Mouse (Mus musculus) lung, embryonic 16.5 days (tissue): ENCODE data around the gene Icos. TPM values are rescaled to one million over a fixed set of nuclear protein-coding genes. Genes with fewer than 3 reads are reported as not detected.

Experiments used
- ATAC-seq: fragments of 200-750 bp; cut with Nextera tagmentation; 2 replicates; pipeline ENCODE4 v1.8.0; 2017; ENCODE audit warnings: low read depth, mild to moderate bottlenecking, moderate library complexity
- H3K27ac ChIP-seq: fragments of 300-500 bp; sonication (generic); 2 replicates; pipeline ENCODE4 v1.5.1; 2014; ENCODE audit warnings: mild to moderate bottlenecking, control low read depth, low read length
- H3K27me3 ChIP-seq: fragments of 300-500 bp; sonication (generic); 2 replicates; pipeline ENCODE4 v1.6.1; 2014; ENCODE audit warnings: low read depth, low read length, mixed read lengths; ENCODE audit not compliant: control insufficient read depth, insufficient read depth
- H3K36me3 ChIP-seq: fragments of 300-500 bp; sonication (generic); 2 replicates; pipeline ENCODE4 v1.6.1; 2014; ENCODE audit warnings: low read length; ENCODE audit not compliant: control insufficient read depth, insufficient read depth
- H3K4me1 ChIP-seq: fragments of 300-500 bp; sonication (generic); replicated peaks from 2 replicates; pipeline ENCODE4 v1.6.1; 2014; ENCODE audit warnings: low read length, mixed read lengths; ENCODE audit not compliant: control insufficient read depth, insufficient read depth
- H3K4me2 ChIP-seq: fragments of 300-500 bp; sonication (generic); 2 replicates; pipeline ENCODE4 v1.6.1; 2014; ENCODE audit warnings: low read depth, low read length, control low read depth
- H3K4me3 ChIP-seq: fragments of 300-500 bp; sonication (generic); 2 replicates; pipeline ENCODE4 v1.5.1; 2014; ENCODE audit warnings: mild to moderate bottlenecking, low read length, control low read depth
- H3K9ac ChIP-seq: fragments of 300-500 bp; sonication (generic); 2 replicates; pipeline ENCODE4 v1.6.1; 2014; ENCODE audit warnings: low read length, control low read depth
- H3K9me3 ChIP-seq: fragments of 300-500 bp; sonication (generic); 2 replicates; pipeline ENCODE4 v1.6.1; 2016; ENCODE audit warnings: low read length; ENCODE audit not compliant: control insufficient read depth
- WGBS: fragments of 180-500 bp; shearing (Covaris S2); extraction: QIAGEN DNeasy Blood & Tissue Kit; methylation state at CpG from one replicate; pipeline ENCODE4 v1.1.7; 2014; 5-methylcytosine and 5-hydroxymethylcytosine counted together
- polyA plus RNA-seq: library from polyadenylated mRNA; unstranded; fragments of >200 nt; fragmentation: Nextera tagmentation; extraction: Ambion mirVana; gene quantifications from 2 replicates; pipeline ENCODE4 v1.2.1, GENCODE M21; 2015

Icos gene
- polyA plus RNA-seq, result 0.25 and 0.73 TPM in 2 replicates

DNA sequence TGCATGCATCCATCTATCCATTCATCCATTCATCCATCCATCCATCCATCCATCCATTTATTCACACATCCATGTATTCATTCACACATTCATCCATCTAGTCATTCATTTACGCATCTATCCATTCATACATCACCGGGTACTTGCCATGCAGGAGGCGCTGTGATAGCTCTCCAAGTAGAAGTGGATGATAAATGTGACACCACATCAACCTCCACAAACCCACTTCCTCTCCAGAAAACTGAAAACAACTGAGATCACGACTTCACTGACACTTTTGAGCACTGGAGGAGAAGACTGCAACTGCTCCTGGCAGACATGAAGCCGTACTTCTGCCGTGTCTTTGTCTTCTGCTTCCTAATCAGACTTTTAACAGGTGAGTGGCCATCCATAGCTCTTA, at the start of gene Icos:
Gene Icos, plus strand, starts transcription at position 287 of the 400 bp plus-strand sequence.
- no peak for ATAC-seq
- 71% methylated on average over 6 of the region's 6 CpGs for WGBS

DNA sequence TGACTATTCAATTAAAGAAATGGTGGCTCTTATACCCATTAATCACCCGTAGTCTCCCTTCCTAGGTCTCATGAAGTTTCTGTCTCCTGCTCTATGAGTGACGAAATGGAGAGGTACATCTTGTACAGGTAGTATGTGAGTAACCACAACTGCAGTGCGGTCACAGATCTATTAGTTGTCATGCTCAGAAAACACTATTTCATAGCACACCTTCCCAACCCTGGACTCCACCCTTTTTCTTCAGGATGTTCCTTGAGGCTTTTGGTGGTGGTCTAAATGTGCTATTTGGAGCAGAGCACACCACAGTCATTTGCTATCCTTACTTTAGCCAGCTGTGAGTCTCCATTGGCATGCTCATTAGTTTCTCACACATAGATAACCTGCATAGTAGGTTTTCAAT, 48.7 kb upstream of the Icos start:
- no peak overlapping the region for H3K4me3 ChIP-seq
- no peak overlapping the region for H3K4me2 ChIP-seq
- no peaks in the 10 kb centered on the region for H3K9me3 ChIP-seq
- H3K27ac ChIP-seq, result no peak overlapping the region
- no peaks in the 10 kb centered on the region for H3K4me1 ChIP-seq
- no peaks in the 10 kb centered on the region for H3K27me3 ChIP-seq
- H3K36me3 ChIP-seq, result no peaks in the 10 kb centered on the region
- ATAC-seq, result no peak
- WGBS, result 85% methylated on average over 3 of the region's 3 CpGs
- H3K9ac ChIP-seq, result no peak overlapping the region

More for the DNA sequence above, at the start of gene Icos:
- Histone ChIP-seq H3K4me1 (no peaks in the 10 kb centered on the region), H3K9me3 (no peaks in the 10 kb centered on the region), H3K9ac (no peak within 1 kb of the TSS), H3K36me3 (no peaks in the 10 kb centered on the region), H3K27ac (no peak within 1 kb of the TSS), H3K4me3 (no peak within 1 kb of the TSS), H3K27me3 (no peaks in the 10 kb centered on the region), H3K4me2 (no peak within 1 kb of the TSS)

DNA sequence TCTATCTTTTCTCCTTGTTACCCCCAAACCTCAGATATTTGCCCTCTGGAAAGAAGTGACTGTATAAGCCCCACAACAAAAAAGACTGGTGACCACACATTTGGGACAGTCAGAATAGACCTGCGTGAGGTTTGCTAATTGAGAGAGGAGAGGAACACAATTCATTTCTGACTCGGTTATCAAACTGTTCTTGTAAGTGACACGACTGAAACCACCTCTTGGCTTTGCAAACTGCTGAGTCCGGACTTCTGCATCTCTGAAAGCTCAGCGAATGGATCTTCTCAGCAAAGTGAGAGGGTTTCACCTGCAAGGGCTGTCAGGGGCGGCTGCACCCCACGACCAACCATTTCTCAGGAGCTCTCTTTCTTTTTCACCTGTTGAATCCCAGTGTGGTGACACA, 47.3 kb upstream of the Icos start:
- Histone ChIP-seq H3K9ac (no peak overlapping the region), H3K27me3 (no peaks in the 10 kb centered on the region), H3K4me2 (no peak overlapping the region), H3K9me3 (no peaks in the 10 kb centered on the region), H3K27ac (no peak overlapping the region), H3K4me1 (no peaks in the 10 kb centered on the region), H3K36me3 (no peaks in the 10 kb centered on the region), H3K4me3 (no peak overlapping the region)
- no peak for ATAC-seq
- WGBS, result 84% methylated on average over 7 of the region's 7 CpGs

DNA sequence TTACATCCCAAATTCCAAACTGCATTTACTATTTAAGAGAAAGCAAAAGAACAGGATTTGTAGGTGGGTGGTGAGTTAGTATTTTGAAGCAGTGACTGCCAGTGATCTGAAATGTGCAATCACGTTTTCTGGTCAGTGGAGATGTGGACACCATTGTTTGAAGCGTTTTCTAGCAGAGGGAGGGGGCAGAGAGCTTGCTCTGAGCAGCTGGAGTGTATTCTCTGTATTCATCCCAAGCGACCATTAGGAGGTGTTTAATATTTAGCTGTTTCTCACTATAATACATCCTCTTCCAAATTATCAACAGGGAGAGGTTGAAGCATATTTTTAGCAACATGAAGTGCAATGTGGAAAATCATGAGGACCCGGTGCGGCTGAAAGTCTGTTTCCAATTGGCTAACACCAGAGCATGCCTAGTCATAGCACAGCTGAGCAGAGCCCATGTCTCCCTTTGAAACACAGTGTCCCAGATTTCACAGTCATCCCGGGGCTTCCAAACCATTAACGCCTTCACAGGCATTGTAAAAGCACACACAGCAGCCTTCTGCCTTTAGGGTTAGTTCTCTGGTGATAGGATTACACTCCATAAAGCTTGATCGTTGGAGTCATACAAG, 41.7 kb upstream of the Icos start:
- 63% methylated on average over 8 of the region's 8 CpGs for WGBS
- ATAC-seq, result no peak
- Histone ChIP-seq H3K4me3 (no peak overlapping the region), H3K27ac (no peak overlapping the region), H3K27me3 (no peaks in the 10 kb centered on the region), H3K36me3 (no peaks in the 10 kb centered on the region), H3K9ac (no peak overlapping the region), H3K4me2 (no peak overlapping the region), H3K9me3 (no peaks in the 10 kb centered on the region), H3K4me1 (no peaks in the 10 kb centered on the region)

DNA sequence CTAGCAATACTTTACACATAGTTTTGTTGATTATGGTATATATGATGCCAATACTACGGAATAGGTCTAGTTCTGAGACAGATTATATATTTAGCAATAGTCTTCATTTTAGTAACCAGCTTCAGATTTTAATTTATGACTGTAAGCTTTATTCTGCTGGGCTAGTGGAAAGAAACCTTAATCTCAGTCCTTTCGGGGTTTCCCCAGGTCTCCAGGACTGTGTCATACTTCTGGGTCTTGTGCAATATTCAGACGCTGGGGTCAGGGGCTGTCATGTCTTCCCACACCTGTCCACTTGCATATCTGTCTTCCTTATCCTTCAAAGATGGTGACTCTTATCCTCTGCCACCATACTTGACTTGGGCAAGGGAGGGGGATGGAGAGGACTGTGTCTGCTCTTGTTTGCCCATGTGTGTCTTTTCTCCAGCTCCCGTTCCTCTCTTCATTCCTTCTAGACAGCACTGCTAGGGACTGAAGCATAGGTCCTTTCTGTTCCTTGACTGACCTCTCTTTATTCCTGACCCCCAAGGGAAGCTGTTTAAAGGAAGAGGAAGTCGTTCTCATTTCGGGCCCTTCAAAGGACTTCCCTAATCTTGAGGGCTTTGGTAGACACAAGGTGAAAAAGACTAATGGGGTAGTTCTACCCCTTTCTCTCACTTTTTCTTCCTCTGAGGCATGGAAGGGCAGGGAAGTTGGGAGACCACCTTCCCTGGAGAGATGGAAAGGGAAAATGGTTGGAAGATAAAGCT, 40.6 kb upstream of the Icos start:
- ATAC-seq, result no peak
- H3K27me3 ChIP-seq, result no peaks in the 10 kb centered on the region
- no peaks in the 10 kb centered on the region for H3K36me3 ChIP-seq
- 66% methylated on average over 6 of the region's 6 CpGs for WGBS
- no peaks in the 10 kb centered on the region for H3K4me1 ChIP-seq
- H3K4me3 ChIP-seq, result no peak overlapping the region
- H3K4me2 ChIP-seq, result no peak overlapping the region
- H3K27ac ChIP-seq, result no peak overlapping the region
- H3K9me3 ChIP-seq, result no peaks in the 10 kb centered on the region
- no peak overlapping the region for H3K9ac ChIP-seq

DNA sequence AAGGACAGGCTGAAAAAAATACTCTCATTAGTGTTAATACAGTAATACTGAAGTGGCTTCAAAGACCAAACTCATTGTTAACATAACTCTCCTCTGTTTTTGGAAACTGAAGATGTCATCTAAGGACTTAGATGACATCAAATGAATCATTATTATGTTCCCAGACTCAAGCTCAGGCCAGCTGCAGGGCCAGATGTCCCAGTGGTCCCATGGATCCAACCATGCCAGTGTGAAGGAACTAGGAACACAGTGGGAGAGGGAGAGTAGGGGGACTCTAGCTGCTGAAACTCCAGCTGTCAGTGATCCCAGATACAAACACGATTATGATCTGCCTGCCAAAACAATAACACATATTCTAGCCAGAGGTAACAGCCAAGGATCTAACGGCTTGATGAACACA, 39.5 kb upstream of the Icos start:
- Histone ChIP-seq H3K27me3 (no peaks in the 10 kb centered on the region), H3K4me3 (no peak overlapping the region), H3K4me1 (no peaks in the 10 kb centered on the region), H3K4me2 (no peak overlapping the region), H3K9ac (no peak overlapping the region), H3K36me3 (no peaks in the 10 kb centered on the region), H3K9me3 (no peaks in the 10 kb centered on the region), H3K27ac (no peak overlapping the region)
- ATAC-seq, result no peak
- WGBS, result 52% methylated on average over 2 of the region's 2 CpGs

DNA sequence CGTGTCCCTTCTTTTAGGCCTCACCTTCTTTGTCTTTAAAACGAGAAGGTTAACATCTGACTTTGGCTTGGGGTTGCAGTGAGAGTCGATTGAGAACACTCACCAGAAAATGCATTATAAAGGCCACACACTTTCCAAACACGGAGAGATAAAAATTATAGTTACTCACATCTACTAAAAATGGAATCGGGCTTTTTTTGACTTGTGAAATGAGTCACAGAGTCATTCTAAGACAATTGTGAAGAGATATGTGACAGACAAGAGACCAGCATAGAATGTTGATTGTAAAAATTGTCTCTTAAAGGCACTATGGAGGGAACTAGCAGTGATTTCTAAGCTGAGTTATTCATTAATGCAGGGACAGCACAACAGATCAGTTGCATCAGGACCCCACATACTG, 38.8 kb upstream of the Icos start:
- WGBS, result 80% methylated on average over 5 of the region's 5 CpGs

DNA sequence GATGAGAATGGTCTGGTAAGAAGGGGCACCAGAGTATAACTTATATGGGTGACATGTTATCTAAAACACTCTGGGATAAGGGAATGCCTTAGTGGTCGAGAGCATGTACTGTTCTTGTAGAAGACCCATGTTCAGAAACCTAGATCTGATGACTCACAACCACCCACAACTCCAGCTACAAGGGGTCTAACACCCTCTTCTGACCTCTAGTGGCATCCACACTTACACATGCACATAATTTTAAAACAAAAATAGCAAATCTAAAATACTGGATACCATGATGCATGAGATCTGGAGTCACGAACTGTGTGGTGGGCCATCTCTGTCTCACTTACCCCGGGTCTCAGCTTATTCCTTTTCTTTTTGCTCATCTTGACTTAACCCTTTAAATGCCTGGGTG, 37.7 kb upstream of the Icos start:
- Histone ChIP-seq H3K9me3 (no peaks in the 10 kb centered on the region), H3K27ac (no peak overlapping the region), H3K9ac (no peak overlapping the region), H3K36me3 (no peaks in the 10 kb centered on the region), H3K27me3 (no peaks in the 10 kb centered on the region), H3K4me1 (no peaks in the 10 kb centered on the region), H3K4me3 (no peak overlapping the region), H3K4me2 (no peak overlapping the region)
- WGBS, result 70% methylated on average over 3 of the region's 3 CpGs
- no peak for ATAC-seq

More for the DNA sequence above, 38.8 kb upstream of the Icos start:
- Histone ChIP-seq H3K4me3 (no peak overlapping the region), H3K27me3 (no peaks in the 10 kb centered on the region), H3K4me2 (no peak overlapping the region), H3K9me3 (no peaks in the 10 kb centered on the region), H3K9ac (no peak overlapping the region), H3K4me1 (no peaks in the 10 kb centered on the region), H3K27ac (no peak overlapping the region), H3K36me3 (no peaks in the 10 kb centered on the region)
- ATAC-seq, result no peak

DNA sequence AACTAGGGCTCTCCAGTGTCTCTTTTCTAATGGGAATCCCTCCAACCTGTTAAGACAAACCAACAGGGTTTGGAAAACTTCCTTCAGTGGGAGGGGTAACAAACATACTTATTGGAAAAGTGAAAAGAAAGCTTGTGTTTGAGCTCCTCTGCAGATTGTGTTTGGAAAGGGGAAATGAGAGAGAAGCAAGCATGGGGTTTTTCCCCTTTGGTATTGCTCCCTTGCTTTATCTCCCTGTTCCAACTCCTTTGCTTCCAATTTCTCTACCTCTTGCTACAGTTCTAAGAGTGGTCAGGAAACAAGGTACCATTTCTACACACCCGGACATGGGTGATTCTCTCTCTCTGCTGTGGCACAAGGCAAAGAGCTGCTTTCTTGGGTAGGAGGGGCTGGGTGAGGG, 37.1 kb upstream of the Icos start:
- Histone ChIP-seq H3K4me2 (no peak overlapping the region), H3K27ac (no peak overlapping the region), H3K36me3 (no peaks in the 10 kb centered on the region), H3K4me3 (no peak overlapping the region), H3K9me3 (no peaks in the 10 kb centered on the region), H3K9ac (no peak overlapping the region), H3K4me1 (no peaks in the 10 kb centered on the region), H3K27me3 (no peaks in the 10 kb centered on the region)
- WGBS, result 78% methylated on average over 1 of the region's 1 CpGs
- ATAC-seq, result no peak
